Mouse (Mus musculus): ENCODE results near the gene Sema4b. TPM values are rescaled to one million over a fixed set of nuclear protein-coding genes. Genes with fewer than 3 reads are reported as not detected.

Gene Sema4b
- polyA plus RNA-seq, 1 experiment from 2014 or later, result 11.4 TPM

DNA sequence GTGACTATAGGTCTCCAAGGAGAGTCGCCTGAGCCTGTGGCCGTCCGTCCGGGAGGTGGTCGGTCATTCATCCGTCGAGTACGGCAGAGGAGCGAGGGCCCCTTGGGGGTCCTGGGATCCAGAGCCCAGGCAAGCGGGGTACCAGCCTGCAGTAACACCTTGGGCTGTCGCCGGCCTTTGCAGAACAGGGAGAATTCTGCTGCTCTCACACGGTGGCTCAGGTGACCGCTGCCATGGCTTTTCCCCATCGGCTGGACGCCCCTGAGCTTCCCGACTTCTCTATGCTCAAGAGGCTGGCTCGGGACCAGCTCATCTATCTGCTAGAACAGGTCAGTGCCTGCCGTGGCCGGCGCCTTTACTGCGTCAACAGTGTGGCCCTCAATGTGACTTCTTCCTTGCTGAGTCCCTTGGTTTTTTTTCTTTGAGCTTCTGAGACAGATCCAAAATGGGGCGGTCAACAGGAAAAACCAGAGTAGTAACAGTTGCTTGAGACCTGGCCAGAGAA, 83.2 kb downstream of the Sema4b start:
- Histone ChIP-seq H3K27me3 (replicated peaks; ENCODE audit: low read depth, poor library complexity, severe bottlenecking) (no peaks in the 10 kb centered on the region), H3K4me1 (peaks cover 22% of the 10 kb centered on the region), H3K4me3 (peak overlapping the region; percentile 92), H3K36me3 (replicated peaks) (peaks cover 60% of the 10 kb centered on the region), H3K9me3 (peaks cover 12% of the 10 kb centered on the region), H3K27ac (replicated peaks) (peak overlapping the region; percentile 84)
- 1% methylated on average over 23 of the region's 23 CpGs for WGBS
- no peak for DNase-seq (ENCODE audit: low spot score)

DNA sequence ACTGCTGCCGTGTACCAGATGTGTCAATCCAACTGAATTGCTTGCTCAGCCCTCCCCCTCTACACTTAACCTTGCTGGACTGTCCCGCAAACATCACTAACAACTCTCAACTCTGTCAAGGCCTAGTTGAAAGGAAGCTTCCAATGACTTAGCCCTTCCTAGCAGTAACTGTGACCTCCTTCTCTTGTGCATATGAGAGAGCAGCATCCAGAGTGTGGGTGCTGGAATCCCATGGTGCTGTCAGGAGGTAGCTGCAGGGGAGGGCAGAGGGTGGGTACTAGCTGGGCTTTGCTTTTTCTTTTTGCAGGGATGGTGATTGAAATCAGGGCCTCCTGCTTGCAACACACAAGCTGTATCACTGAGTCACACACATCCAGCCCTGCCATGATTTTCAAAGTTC, 86.8 kb downstream of the Sema4b start:
- H3K4me1 ChIP-seq, result peaks cover 20% of the 10 kb centered on the region
- no peaks in the 10 kb centered on the region for H3K27me3 ChIP-seq (replicated peaks; ENCODE audit: low read depth, poor library complexity, severe bottlenecking)
- H3K27ac ChIP-seq (replicated peaks), result no peak overlapping the region
- H3K36me3 ChIP-seq (replicated peaks), result peaks cover 69% of the 10 kb centered on the region
- no peak for DNase-seq (ENCODE audit: low spot score)
- no peak overlapping the region for H3K4me3 ChIP-seq
- peaks cover 17% of the 10 kb centered on the region for H3K9me3 ChIP-seq
- 93% methylated on average over 2 of the region's 2 CpGs for WGBS

Other genes with a start within 250 kb of the Sema4b start
- gene Zfp710, start 162.0 kb upstream of the Sema4b start, polyA plus RNA-seq (2016; fragmentation: Nextera tagmentation; extraction: Ambion mirVana), result 21.5 and 25.2 TPM in 2 replicates
- 522 and 534 TPM in 2 replicates for gene Idh2, start 71.4 kb upstream of the Sema4b start, polyA plus RNA-seq (2016; fragmentation: Nextera tagmentation; extraction: Ambion mirVana)
- 67.4 and 70.8 TPM in 2 replicates for gene Cib1, start 46.0 kb downstream of the Sema4b start, polyA plus RNA-seq (2016; fragmentation: Nextera tagmentation; extraction: Ambion mirVana)
- 6.6 and 6.7 TPM in 2 replicates for gene Gdpgp1, start 46.0 kb downstream of the Sema4b start, polyA plus RNA-seq (2016; fragmentation: Nextera tagmentation; extraction: Ambion mirVana)
- 0.57 and 0.89 TPM in 2 replicates for gene Ttll13, start 59.5 kb downstream of the Sema4b start, polyA plus RNA-seq (2016; fragmentation: Nextera tagmentation; extraction: Ambion mirVana)
- gene Ngrn, start 74.4 kb downstream of the Sema4b start, polyA plus RNA-seq (2016; fragmentation: Nextera tagmentation; extraction: Ambion mirVana), result 42.7 and 43.2 TPM in 2 replicates
- 17.3 and 18.0 TPM in 2 replicates for gene Vps33b, start 82.8 kb downstream of the Sema4b start, polyA plus RNA-seq (2016; fragmentation: Nextera tagmentation; extraction: Ambion mirVana)
- gene Prc1, start 107.6 kb downstream of the Sema4b start, polyA plus RNA-seq (2016; fragmentation: Nextera tagmentation; extraction: Ambion mirVana), result 196 and 199 TPM in 2 replicates
- gene Rccd1, start 137.6 kb downstream of the Sema4b start, polyA plus RNA-seq (2016; fragmentation: Nextera tagmentation; extraction: Ambion mirVana), result 12.0 and 13.2 TPM in 2 replicates
- 51.3 and 53.3 TPM in 2 replicates for gene Unc45a, start 154.2 kb downstream of the Sema4b start, polyA plus RNA-seq (2016; fragmentation: Nextera tagmentation; extraction: Ambion mirVana)
- gene Hddc3, start 156.3 kb downstream of the Sema4b start, polyA plus RNA-seq (2016; fragmentation: Nextera tagmentation; extraction: Ambion mirVana), result 23.3 and 30.3 TPM in 2 replicates
- 20.2 and 21.0 TPM in 2 replicates for gene Man2a2, start 184.5 kb downstream of the Sema4b start, polyA plus RNA-seq (2016; fragmentation: Nextera tagmentation; extraction: Ambion mirVana)
- 8.2 and 8.4 TPM in 2 replicates for gene Fes, start 201.1 kb downstream of the Sema4b start, polyA plus RNA-seq (2016; fragmentation: Nextera tagmentation; extraction: Ambion mirVana)
- gene Furin, start 218.6 kb downstream of the Sema4b start, polyA plus RNA-seq (2016; fragmentation: Nextera tagmentation; extraction: Ambion mirVana), result 6.0 and 6.3 TPM in 2 replicates